Mouse (Mus musculus): ENCODE measurements around the gene Misp. TPM values are rescaled to one million over a fixed set of nuclear protein-coding genes. Genes with fewer than 3 reads are reported as not detected.

Gene Misp
- under 1 TPM in 1 of 2 experiments, not detected in 1; 0.23 TPM for total RNA-seq (2023)

DNA sequence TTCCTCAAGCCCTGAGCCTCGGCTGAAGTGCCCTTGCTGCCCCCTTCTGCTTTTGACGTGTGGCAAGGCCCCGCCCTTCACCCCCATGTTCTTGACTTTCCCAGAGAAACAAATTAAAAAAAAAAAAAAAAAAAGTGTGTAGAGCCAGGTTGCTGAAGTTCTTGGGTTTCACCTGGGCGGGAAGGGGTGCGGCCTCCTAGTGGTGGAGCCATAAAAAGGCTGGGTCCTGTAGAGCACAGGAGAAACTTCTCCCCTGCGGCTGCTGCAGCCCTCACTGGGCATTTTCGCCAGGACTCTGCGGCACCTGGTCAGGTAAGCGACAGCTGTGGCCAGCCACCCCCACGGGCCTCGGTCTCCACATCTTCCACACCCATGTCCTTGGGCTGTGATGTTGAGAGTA, at the start of gene Misp:
Misp (plus strand) TSS at position 208 of the 400 bp plus-strand sequence.

DNA sequence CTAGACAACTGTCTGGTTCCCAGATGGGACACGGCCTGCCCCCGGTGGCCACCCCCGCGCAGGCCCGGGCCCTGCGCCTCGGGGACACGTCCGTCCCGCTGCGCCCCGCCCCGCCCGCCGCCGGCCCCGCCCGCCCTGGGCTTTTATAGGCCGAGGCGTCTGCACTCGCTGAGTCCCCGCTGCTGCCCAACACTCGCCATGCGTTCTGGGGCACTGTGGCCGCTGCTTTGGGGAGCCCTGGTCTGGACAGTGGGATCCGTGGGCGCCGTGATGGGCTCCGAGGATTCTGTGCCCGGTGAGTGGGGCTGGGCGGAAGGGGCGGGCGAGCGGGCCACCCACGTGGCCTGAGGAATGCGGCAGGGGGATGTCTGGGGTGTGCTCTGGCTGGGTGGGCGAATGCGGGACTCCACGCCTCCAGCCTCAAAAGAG, 43.7 kb upstream of the Misp start, which contains the start of gene Fstl3:
Fstl3 (plus strand) TSS at position 170 of the 429 bp plus-strand sequence.

DNA sequence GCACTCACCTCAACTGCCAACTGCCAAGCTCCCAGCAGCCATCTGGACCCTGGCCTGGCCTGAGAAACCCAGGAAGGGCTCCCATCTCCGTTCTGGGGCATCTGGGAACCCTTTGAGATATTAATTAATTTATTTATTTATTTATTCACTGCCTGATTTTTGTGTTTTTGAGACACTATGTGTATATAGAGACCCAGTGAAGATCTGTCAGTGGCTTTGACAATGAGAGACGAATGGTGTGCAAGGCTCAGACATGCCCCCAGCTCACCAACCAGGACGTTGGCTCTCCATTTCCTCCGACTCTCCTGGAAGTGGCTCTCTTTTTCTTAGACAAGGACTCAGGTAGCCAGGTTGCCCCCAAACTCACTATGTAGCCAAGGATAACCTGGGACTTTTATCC, 29.9 kb upstream of the Misp start, which contains the start of gene Prss57:
Prss57 (minus strand) TSS at position 101 of the 400 bp plus-strand sequence.

DNA sequence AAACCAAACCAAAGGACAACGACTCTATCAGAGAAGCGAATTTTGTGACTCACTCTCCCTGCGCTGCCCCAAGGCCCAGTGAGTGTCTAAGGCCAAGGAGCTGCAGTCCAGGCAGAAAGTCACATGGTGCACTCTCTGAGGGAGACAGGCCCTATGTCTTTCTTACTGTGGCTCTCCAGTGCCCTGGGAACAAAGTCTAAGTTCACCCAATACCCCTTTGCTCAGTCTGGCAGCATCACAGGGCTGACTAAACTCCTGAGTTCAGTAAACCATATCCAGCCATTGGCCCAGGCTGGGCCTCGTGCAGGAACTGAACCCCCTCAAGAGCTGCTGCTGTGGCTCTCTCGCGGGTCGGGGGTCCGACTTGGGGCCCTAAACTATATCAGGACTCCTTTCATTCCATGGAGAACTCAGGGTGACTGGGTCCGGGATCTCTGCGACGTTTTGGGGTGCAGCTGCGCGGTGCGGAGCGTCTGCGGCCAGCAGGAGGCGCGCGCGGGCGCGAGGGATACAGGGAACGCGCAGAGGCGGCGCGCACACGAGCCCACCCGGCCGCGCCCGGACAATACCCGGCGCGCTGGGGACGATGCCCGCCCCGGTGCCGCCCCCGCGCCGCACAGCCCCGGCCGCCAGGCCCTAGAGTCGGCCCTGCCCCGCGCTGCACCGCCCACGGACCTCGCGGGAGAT, 27.6 kb upstream of the Misp start, which contains the start of gene Palm:
Palm (plus strand) TSS at position 522 of the 687 bp plus-strand sequence.

DNA sequence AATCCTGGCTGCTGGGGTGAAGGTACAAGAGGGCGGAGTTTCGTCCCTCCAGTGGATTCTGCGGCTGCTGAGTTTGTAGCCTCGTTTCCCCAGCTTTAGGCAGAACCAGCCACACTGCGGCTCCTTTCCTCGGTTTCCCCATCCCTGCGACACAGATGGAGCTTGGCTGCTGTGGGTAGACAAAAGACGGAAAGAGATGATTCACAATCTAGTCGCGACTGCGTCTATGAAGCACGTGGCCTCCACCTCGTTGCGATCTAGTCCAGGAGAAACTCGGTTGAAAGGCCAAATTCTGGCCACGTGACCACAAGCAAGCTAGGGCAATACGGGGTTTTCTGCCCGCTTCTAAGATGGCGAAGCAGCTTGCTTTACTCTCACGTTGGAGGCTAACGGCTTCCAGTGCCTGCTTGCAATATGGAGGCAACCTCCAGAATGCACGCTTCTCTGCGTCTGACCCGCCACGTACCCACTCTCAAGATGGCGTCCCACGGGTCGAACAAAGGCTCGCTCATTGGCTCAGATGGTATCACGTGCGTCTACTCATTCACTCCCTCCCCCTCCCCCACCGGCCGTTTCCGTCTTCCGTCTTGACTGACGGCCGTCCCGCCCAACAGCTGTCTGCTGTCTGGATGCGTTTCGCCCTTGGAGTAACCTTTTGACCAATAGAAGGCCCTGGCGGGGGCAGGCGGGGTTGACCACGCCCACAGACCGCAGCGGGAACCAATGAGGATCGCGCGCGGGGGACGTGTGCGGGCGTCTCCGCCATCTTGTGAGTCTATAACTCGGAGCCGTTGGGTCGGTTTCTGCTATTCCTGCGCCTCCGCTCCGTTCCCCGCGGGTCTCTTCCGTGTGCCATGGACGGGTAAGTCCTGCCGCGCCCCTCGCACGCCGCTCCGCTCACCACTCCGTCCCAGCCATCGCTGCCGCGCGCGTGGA, 33.3 kb downstream of the Misp start, which contains the start of gene Ptbp1:
Ptbp1 (plus strand) TSS at position 568 of the 936 bp plus-strand sequence.

DNA sequence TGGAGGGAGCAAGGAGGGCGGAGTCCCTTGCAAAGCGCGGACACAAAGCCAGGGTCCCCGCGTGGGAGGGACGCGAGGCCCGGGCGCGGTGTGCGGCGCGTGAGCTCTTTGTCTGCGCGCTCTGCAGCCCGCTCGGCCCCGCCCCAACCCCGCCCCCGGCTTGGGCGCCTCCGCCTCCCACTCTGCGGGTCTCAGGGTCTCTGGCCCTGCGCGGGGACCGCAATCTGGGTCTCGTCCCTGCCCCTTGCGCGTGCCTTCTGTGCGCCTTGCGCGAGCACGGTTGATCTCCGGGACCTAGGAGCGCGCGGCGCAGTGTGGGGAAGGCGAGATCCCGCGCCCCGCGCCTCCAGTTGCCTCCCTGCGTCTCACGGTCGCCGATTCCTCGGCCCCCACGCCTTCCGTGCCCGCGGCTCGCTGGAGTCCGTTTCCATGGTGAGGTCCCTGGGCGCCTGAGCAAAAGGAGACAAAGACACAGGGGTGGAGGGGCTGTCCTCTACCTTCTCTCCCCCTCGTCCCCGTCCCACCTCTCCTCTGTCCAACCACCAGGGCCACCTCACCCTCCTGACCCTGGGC, 53.6 kb downstream of the Misp start, which contains the start of the genes Prtn3 and Plppr3:
Prtn3 (plus strand) TSS at position 187 of the 573 bp plus-strand sequence.
Plppr3 (minus strand) TSS at position 345 of the 573 bp plus-strand sequence.

Other genes starting within 250 kb of the Misp start
- under 1 TPM in 1 of 2 experiments, not detected in 1; 0.93 TPM for gene Theg, start 233.7 kb upstream of the Misp start, total RNA-seq (2023)
- not detected for gene C2cd4c, start 207.0 kb upstream of the Misp start, total RNA-seq (2023)
- not detected for gene Shc2, start 183.1 kb upstream of the Misp start, total RNA-seq (2023)
- gene Odf3l2, start 175.3 kb upstream of the Misp start, total RNA-seq (2023), result not detected
- gene Madcam1, start 156.4 kb upstream of the Misp start, total RNA-seq (2023), result not detected
- gene Tpgs1, start 151.6 kb upstream of the Misp start, total RNA-seq (2023), result 10 to 100 TPM; 18.5 to 20.8 TPM
- 10 to 100 TPM; 63.2 to 75.0 TPM for gene Cdc34, start 138.8 kb upstream of the Misp start, total RNA-seq (2023)
- gene Gzmm, start 132.0 kb upstream of the Misp start, total RNA-seq (2023), result 1 to 10 TPM; 1.6 to 1.9 TPM
- gene Bsg, start 116.5 kb upstream of the Misp start, total RNA-seq (2023), result 100 to 1,000 TPM; 103 to 111 TPM
- under 1 TPM; 0.18 to 0.35 TPM for gene Hcn2, start 104.4 kb upstream of the Misp start, total RNA-seq (2023)
- 10 to 100 TPM; 64.8 to 74.2 TPM for gene Polrmt, start 74.4 kb upstream of the Misp start, total RNA-seq (2023)
- gene Fgf22, start 65.9 kb upstream of the Misp start, total RNA-seq (2023), result not detected
- gene Rnf126, start 54.0 kb upstream of the Misp start, total RNA-seq (2023), result 10 to 100 TPM; 56.5 to 58.6 TPM
- gene Fstl3, start 43.7 kb upstream of the Misp start, total RNA-seq (2023), result 1 to 10 TPM; 1.8 to 2.0 TPM
- gene Prss57, start 30.0 kb upstream of the Misp start, total RNA-seq (2023), result not detected
- 1 to 10 TPM; 4.9 to 5.1 TPM for gene Palm, start 27.4 kb upstream of the Misp start, total RNA-seq (2023)
- gene Ptbp1, start 33.4 kb downstream of the Misp start, total RNA-seq (2023), result 100 to 1,000 TPM; 437 to 440 TPM
- gene Prtn3, start 53.5 kb downstream of the Misp start, total RNA-seq (2023), result not detected
- gene Plppr3, start 53.6 kb downstream of the Misp start, total RNA-seq (2023), result under 1 TPM; 0.47 to 0.70 TPM
- gene Elane, start 65.3 kb downstream of the Misp start, total RNA-seq (2023), result not detected
- gene Cfd, start 69.9 kb downstream of the Misp start, total RNA-seq (2023), result not detected
- 10 to 100 TPM; 73.7 to 75.0 TPM for gene Med16, start 87.9 kb downstream of the Misp start, total RNA-seq (2023)
- gene Gm26602, start 89.9 kb downstream of the Misp start, total RNA-seq (2023), result not detected
- under 1 TPM; 0.50 to 0.93 TPM for gene Kiss1r, start 96.0 kb downstream of the Misp start, total RNA-seq (2023)
- gene R3hdm4, start 100.2 kb downstream of the Misp start, total RNA-seq (2023), result 10 to 100 TPM; 94.6 to 97.9 TPM
- 10 to 100 TPM; 40.0 to 49.7 TPM for gene Arid3a, start 106.1 kb downstream of the Misp start, total RNA-seq (2023)
- 10 to 100 TPM; 44.5 to 55.3 TPM for gene Wdr18, start 139.2 kb downstream of the Misp start, total RNA-seq (2023)
- under 1 TPM in 1 of 2 experiments, not detected in 1; 0.24 TPM for gene Grin3b, start 149.7 kb downstream of the Misp start, total RNA-seq (2023)
- gene Tmem259, start 163.3 kb downstream of the Misp start, total RNA-seq (2023), result 100 to 1,000 TPM; 156 to 169 TPM
- 100 to 1,000 TPM; 339 to 353 TPM for gene Cnn2, start 167.6 kb downstream of the Misp start, total RNA-seq (2023)
- gene Abca7, start 175.5 kb downstream of the Misp start, total RNA-seq (2023), result 10 to 100 TPM; 57.1 to 61.6 TPM
- 100 to 1,000 TPM; 538 to 550 TPM for gene Arhgap45, start 195.7 kb downstream of the Misp start, total RNA-seq (2023)
- gene Polr2e, start 218.8 kb downstream of the Misp start, total RNA-seq (2023), result 100 to 1,000 TPM in 1 of 2 experiments, 10 to 100 TPM in 1; 91.9 to 101 TPM
- 100 to 1,000 TPM; 124 to 133 TPM for gene Gpx4, start 226.2 kb downstream of the Misp start, total RNA-seq (2023)

Data from B cell, adult 67 days (primary cell).